Mouse (Mus musculus) cerebellum, adult 2 months (tissue): Measurements from ENCODE around the gene Fbxl20.

Experiments used
- CTCF ChIP-seq: fragments of 200-500 bp; IDR thresholded peaks from 2 replicates; pipeline ENCODE4 v1.5.1; 2011; ENCODE audit warnings: low read depth, mild to moderate bottlenecking, control low read depth, low read length, moderate library complexity, borderline replicate concordance; ENCODE audit not compliant: insufficient read depth
- POLR2A ChIP-seq: fragments of 200-500 bp; IDR thresholded peaks from 2 replicates; pipeline ENCODE4 v1.6.1; 2011; ENCODE audit warnings: low read length, control low read depth, borderline replicate concordance; ENCODE audit not compliant: insufficient read depth

GRCm38 (mm10) chr11:98109706-98110105 is 40.5 kb downstream of the Fbxl20 start:
- TF ChIP-seq CTCF (no peak), POLR2A (no peak)
